Comparison of ENCODE assay signal across 23 mouse cellular contexts in the genomic region with DNA sequence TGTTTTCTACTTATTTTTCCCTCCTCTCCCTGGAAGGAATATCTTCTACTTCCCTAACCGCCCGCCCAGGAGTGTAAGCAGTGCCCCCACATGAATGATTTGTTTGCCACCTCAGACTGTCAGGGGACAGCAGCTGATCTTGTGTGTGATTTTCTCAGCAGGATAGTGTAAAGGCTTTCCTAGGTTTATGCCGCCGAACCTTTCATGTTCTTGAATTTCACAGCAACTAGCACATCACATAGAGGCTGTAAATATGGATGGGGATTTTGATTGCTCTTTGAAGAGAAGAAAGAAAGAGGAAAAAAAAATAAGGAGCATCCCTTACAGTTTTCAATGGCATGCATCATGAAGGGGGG.
"Had no signal": no experiment of that assay in that cellular context is flagged by ENCODE, and none has a peak within 500 bp of the region (broad histone marks: within the 10 kb centered on the region; RNA-seq: fewer than 3 reads in every experiment).

No protein-coding gene starts in this region.

- ATAC-seq: forebrain, postnatal 0 days; hindbrain, postnatal 0 days; intestine, embryonic 16.5 days had no signal

- H3K9me3 ChIP-seq: heart, embryonic 13.5 days; heart, embryonic 15.5 days; hindbrain, embryonic 13.5 days; hindbrain, embryonic 15.5 days; kidney, embryonic 15.5 days; limb, embryonic 13.5 days; limb, embryonic 15.5 days had no signal

- H3K27ac ChIP-seq: heart, embryonic 13.5 days; heart, embryonic 15.5 days; hindbrain, embryonic 13.5 days; hindbrain, embryonic 15.5 days; hindbrain, postnatal 0 days; kidney, embryonic 15.5 days; kidney, postnatal 0 days; limb, embryonic 13.5 days; limb, embryonic 15.5 days had no signal

- H3K4me2 ChIP-seq: heart, embryonic 11.5 days; heart, embryonic 13.5 days; heart, embryonic 15.5 days; hindbrain, embryonic 13.5 days; hindbrain, embryonic 15.5 days; kidney, embryonic 15.5 days; limb, embryonic 13.5 days; limb, embryonic 15.5 days had no signal

- H3K9ac ChIP-seq: forebrain, postnatal 0 days; heart, embryonic 13.5 days; heart, embryonic 15.5 days; hindbrain, embryonic 13.5 days; hindbrain, embryonic 15.5 days; kidney, embryonic 15.5 days; limb, embryonic 13.5 days; limb, embryonic 15.5 days had no signal

- H3K4me1 ChIP-seq: heart, embryonic 15.5 days; hindbrain, embryonic 13.5 days; hindbrain, embryonic 15.5 days; kidney, embryonic 15.5 days; limb, embryonic 13.5 days; limb, embryonic 15.5 days had no signal

- DNase-seq: forebrain, postnatal 0 days; gastrocnemius, postnatal 25 days; heart, adult 18-20 months; heart, postnatal 14 days; heart, postnatal 36 days; kidney, adult 11 months; kidney, adult 2 months; kidney, adult 9 months; kidney, postnatal 14 days; layer of hippocampus, adult 9-11 months; layer of hippocampus, postnatal 36 days; left cerebral cortex, postnatal 4 days had no signal

- H3K27me3 ChIP-seq: heart, embryonic 13.5 days; heart, embryonic 15.5 days; hindbrain, embryonic 13.5 days; hindbrain, embryonic 15.5 days; kidney, embryonic 15.5 days; limb, embryonic 13.5 days; limb, embryonic 15.5 days had no signal

- H3K36me3 ChIP-seq: heart, embryonic 13.5 days; heart, embryonic 15.5 days; hindbrain, embryonic 13.5 days; hindbrain, embryonic 15.5 days; kidney, embryonic 15.5 days; limb, embryonic 13.5 days; limb, embryonic 15.5 days had no signal

- H3K4me3 ChIP-seq: heart, embryonic 13.5 days; heart, embryonic 15.5 days; hindbrain, embryonic 13.5 days; hindbrain, embryonic 15.5 days; kidney, embryonic 15.5 days; limb, embryonic 13.5 days; limb, embryonic 15.5 days had no signal
